Mouse (Mus musculus) kidney, embryonic 16.5 days (tissue): ENCODE results near the gene Nsl1. TPM values are rescaled to one million over a fixed set of nuclear protein-coding genes. Genes with fewer than 3 reads are reported as not detected.

Experiments
- ATAC-seq: fragments of 200-750 bp; cut with Nextera tagmentation; 2 replicates; pipeline ENCODE4 v1.8.0; 2017; ENCODE audit warnings: moderate TSS enrichment; ENCODE audit not compliant: low FRiP score, low TSS enrichment
- H3K27ac ChIP-seq: fragments of 300-500 bp; sonication (generic); 2 replicates; pipeline ENCODE4 v1.5.1; 2014; ENCODE audit warnings: low read length
- H3K27me3 ChIP-seq: fragments of 300-500 bp; sonication (generic); 2 replicates; pipeline ENCODE4 v1.6.1; 2014; ENCODE audit warnings: low read length, control low read depth, mixed read lengths; ENCODE audit not compliant: insufficient read depth
- H3K36me3 ChIP-seq: fragments of 300-500 bp; sonication (generic); 2 replicates; pipeline ENCODE4 v1.6.1; 2014; ENCODE audit warnings: low read length, control low read depth, mixed read lengths; ENCODE audit not compliant: insufficient read depth
- H3K4me1 ChIP-seq: fragments of 300-500 bp; sonication (generic); 2 replicates; pipeline ENCODE4 v1.6.1; 2014; ENCODE audit warnings: low read length, control low read depth, mixed read lengths; ENCODE audit not compliant: insufficient read depth
- H3K4me2 ChIP-seq: fragments of 300-500 bp; sonication (generic); replicated peaks from 2 replicates; pipeline ENCODE4 v1.6.1; 2014; ENCODE audit warnings: low read depth, low read length
- H3K4me3 ChIP-seq: fragments of 300-500 bp; sonication (generic); 2 replicates; pipeline ENCODE4 v1.5.1; 2014; ENCODE audit warnings: mild to moderate bottlenecking, low read length
- H3K9ac ChIP-seq: fragments of 300-500 bp; sonication (generic); replicated peaks from 2 replicates; pipeline ENCODE4 v1.6.1; 2014; ENCODE audit warnings: low read length
- H3K9me3 ChIP-seq: fragments of 300-500 bp; sonication (generic); 2 replicates; pipeline ENCODE4 v1.6.1; 2016; ENCODE audit warnings: low read length, control low read depth
- WGBS: fragments of 180-500 bp; shearing (Covaris S2); extraction: QIAGEN DNeasy Blood & Tissue Kit; methylation state at CpG from one replicate; pipeline ENCODE4 v1.1.7; 2014; 5-methylcytosine and 5-hydroxymethylcytosine counted together
- polyA plus RNA-seq: library from polyadenylated mRNA; unstranded; fragments of >200 nt; fragmentation: Nextera tagmentation; extraction: Ambion mirVana; gene quantifications from 2 replicates; pipeline ENCODE4 v1.2.1, GENCODE M21; 2015

The Nsl1 gene
- polyA plus RNA-seq, 1 experiment from 2014 or later = 21.9 TPM

- no peak overlapping the region for H3K4me2 ChIP-seq
- no peak overlapping the region for H3K27ac ChIP-seq
- ATAC-seq = no peak
- H3K36me3 ChIP-seq = no peaks in the 10 kb centered on the region
- no peaks in the 10 kb centered on the region for H3K27me3 ChIP-seq
- no peak overlapping the region for H3K4me3 ChIP-seq
- 0 out of 2 replicates have a peak, but pooled peaks cover 3% of the 10 kb centered on the region for H3K9me3 ChIP-seq
- 68% methylated on average over 5 of the region's 5 CpGs for whole genome bisulfite sequencing
- peaks cover 17% of the 10 kb centered on the region for H3K4me1 ChIP-seq
- H3K9ac ChIP-seq = no peak overlapping the region
These were observed 37.0 kb downstream of the Nsl1 start for GRCm38 (mm10) chr1:191099772-191100291.

GRCm38 (mm10) chr1:191102730-191103370, 40.0 kb downstream of the Nsl1 start:
- no peak overlapping the region for H3K9ac ChIP-seq
- H3K4me2 ChIP-seq = no peak overlapping the region
- H3K36me3 ChIP-seq = no peaks in the 10 kb centered on the region
- H3K4me3 ChIP-seq = no peak overlapping the region
- no peaks in the 10 kb centered on the region for H3K27me3 ChIP-seq
- 86% methylated on average over 15 of the region's 15 CpGs for WGBS
- no peak for ATAC-seq
- H3K27ac ChIP-seq = no peak overlapping the region
- H3K9me3 ChIP-seq = 0 out of 2 replicates have a peak, but pooled peaks cover 3% of the 10 kb centered on the region
- H3K4me1 ChIP-seq = peaks cover 11% of the 10 kb centered on the region

GRCm38 (mm10) chr1:191105246-191105645, 42.4 kb downstream of the Nsl1 start:
- H3K27me3 ChIP-seq = no peaks in the 10 kb centered on the region
- H3K36me3 ChIP-seq = no peaks in the 10 kb centered on the region
- H3K9ac ChIP-seq = no peak overlapping the region
- H3K4me1 ChIP-seq = no peaks in the 10 kb centered on the region
- no peak overlapping the region for H3K4me3 ChIP-seq
- no peak overlapping the region for H3K27ac ChIP-seq
- H3K9me3 ChIP-seq = 0 out of 2 replicates have a peak, but pooled peaks cover 3% of the 10 kb centered on the region
- H3K4me2 ChIP-seq = no peak overlapping the region
- 85% methylated on average over 9 of the region's 9 CpGs for WGBS
- ATAC-seq = no peak

GRCm38 (mm10) chr1:191107306-191107705, 44.5 kb downstream of the Nsl1 start:
- Histone ChIP-seq H3K27ac (no peak overlapping the region), H3K27me3 (no peaks in the 10 kb centered on the region), H3K4me3 (no peak overlapping the region), H3K4me2 (no peak overlapping the region), H3K36me3 (no peaks in the 10 kb centered on the region), H3K9me3 (no peaks in the 10 kb centered on the region), H3K9ac (no peak overlapping the region), H3K4me1 (peaks cover 16% of the 10 kb centered on the region)
- no peak for ATAC-seq
- 59% methylated on average over 10 of the region's 10 CpGs for WGBS

- Histone ChIP-seq H3K4me2 (no peak overlapping the region), H3K4me3 (no peak overlapping the region), H3K4me1 (peaks cover 16% of the 10 kb centered on the region), H3K9ac (no peak overlapping the region), H3K9me3 (no peaks in the 10 kb centered on the region), H3K36me3 (no peaks in the 10 kb centered on the region), H3K27ac (no peak overlapping the region), H3K27me3 (no peaks in the 10 kb centered on the region)
- 90% methylated on average over 9 of the region's 9 CpGs for WGBS
- no peak for ATAC-seq
These were observed 47.1 kb downstream of the Nsl1 start for GRCm38 (mm10) chr1:191109907-191110306.

- WGBS = 34% methylated on average over 8 of the region's 8 CpGs
- Histone ChIP-seq H3K9ac (no peak overlapping the region), H3K4me2 (0 out of 2 replicates have a peak overlapping the region, but pooled peaks have one; percentile 8), H3K27me3 (no peaks in the 10 kb centered on the region), H3K4me1 (peaks cover 16% of the 10 kb centered on the region), H3K27ac (peak overlapping the region; percentile 49; the same call in 1 of the 2 replicates), H3K9me3 (no peaks in the 10 kb centered on the region), H3K4me3 (no peak overlapping the region), H3K36me3 (no peaks in the 10 kb centered on the region)
- peak; percentile 64; the same call in 1 of the 2 replicates for ATAC-seq
These were observed 48.3 kb downstream of the Nsl1 start for GRCm38 (mm10) chr1:191111146-191111545.

- Histone ChIP-seq H3K4me2 (no peak overlapping the region), H3K4me3 (no peak overlapping the region), H3K36me3 (no peaks in the 10 kb centered on the region), H3K27me3 (no peaks in the 10 kb centered on the region), H3K4me1 (peaks cover 16% of the 10 kb centered on the region), H3K9ac (no peak overlapping the region), H3K27ac (no peak overlapping the region), H3K9me3 (no peaks in the 10 kb centered on the region)
- ATAC-seq = no peak
- 72% methylated on average over 7 of the region's 7 CpGs for WGBS
These were observed 52.1 kb downstream of the Nsl1 start for GRCm38 (mm10) chr1:191114868-191115267.

GRCm38 (mm10) chr1:191115514-191116238, 52.9 kb downstream of the Nsl1 start:
- no peak for ATAC-seq
- H3K4me1 ChIP-seq = peaks cover 14% of the 10 kb centered on the region
- no peaks in the 10 kb centered on the region for H3K27me3 ChIP-seq
- no peak overlapping the region for H3K4me3 ChIP-seq
- no peaks in the 10 kb centered on the region for H3K9me3 ChIP-seq
- no peak overlapping the region for H3K27ac ChIP-seq
- no peak overlapping the region for H3K4me2 ChIP-seq
- H3K36me3 ChIP-seq = no peaks in the 10 kb centered on the region
- WGBS = 84% methylated on average over 11 of the region's 11 CpGs
- H3K9ac ChIP-seq = no peak overlapping the region

- Histone ChIP-seq H3K9ac (no peak overlapping the region), H3K27ac (no peak overlapping the region), H3K36me3 (no peaks in the 10 kb centered on the region), H3K4me3 (no peak overlapping the region), H3K4me2 (no peak overlapping the region), H3K9me3 (no peaks in the 10 kb centered on the region), H3K27me3 (peaks cover 6% of the 10 kb centered on the region; the same call in 1 of the 2 replicates), H3K4me1 (peaks cover 8% of the 10 kb centered on the region; the same call in 1 of the 2 replicates)
- 59% methylated on average over 3 of the region's 3 CpGs for WGBS
- ATAC-seq = no peak
These were observed 59.9 kb downstream of the Nsl1 start for GRCm38 (mm10) chr1:191122744-191123143.

GRCm38 (mm10) chr1:191123696-191124095, 60.9 kb downstream of the Nsl1 start:
- H3K4me2 ChIP-seq = no peak overlapping the region
- ATAC-seq = no peak
- H3K4me3 ChIP-seq = no peak overlapping the region
- H3K27ac ChIP-seq = no peak overlapping the region
- H3K9ac ChIP-seq = no peak overlapping the region
- 85% methylated on average over 2 of the region's 2 CpGs for WGBS
- H3K4me1 ChIP-seq = peaks cover 8% of the 10 kb centered on the region; the same call in 1 of the 2 replicates
- no peaks in the 10 kb centered on the region for H3K36me3 ChIP-seq
- peaks cover 6% of the 10 kb centered on the region; the same call in 1 of the 2 replicates for H3K27me3 ChIP-seq
- no peaks in the 10 kb centered on the region for H3K9me3 ChIP-seq
